Mouse (Mus musculus) thymus, adult 2 months (tissue): Measurements from ENCODE around the gene Cyp1a2. TPM values are rescaled to one million over a fixed set of nuclear protein-coding genes. Genes with fewer than 3 reads are reported as not detected.

Experiments used
- DNase-seq: peaks from one replicate; pipeline ENCODE4 v3.0.0; 2021
- H3K27ac ChIP-seq: fragments of 200-500 bp; 2 replicates; pipeline ENCODE4 v1.5.1; 2012; ENCODE audit warnings: low read length, control low read depth; ENCODE audit not compliant: control insufficient read depth, insufficient read depth
- H3K27me3 ChIP-seq: fragments of 200-500 bp; 2 replicates; pipeline ENCODE4 v1.6.1; 2012; ENCODE audit warnings: mild to moderate bottlenecking, low read length, moderate library complexity, mixed read lengths; ENCODE audit not compliant: control insufficient read depth, insufficient read depth
- H3K36me3 ChIP-seq: fragments of 200-500 bp; 2 replicates; pipeline ENCODE4 v1.6.1; 2012; ENCODE audit warnings: mild to moderate bottlenecking, low read length, moderate library complexity; ENCODE audit not compliant: control insufficient read depth, insufficient read depth
- H3K4me1 ChIP-seq: fragments of 200-500 bp; replicated peaks from 2 replicates; pipeline ENCODE4 v1.6.1; 2012; ENCODE audit warnings: low read length; ENCODE audit not compliant: control insufficient read depth, insufficient read depth
- H3K4me3 ChIP-seq: fragments of 200-500 bp; 2 replicates; pipeline ENCODE4 v1.5.1; 2012; ENCODE audit warnings: mild to moderate bottlenecking, low read length, control low read depth, moderate library complexity; ENCODE audit not compliant: control insufficient read depth, insufficient read depth
- CTCF ChIP-seq: fragments of 200-500 bp; IDR thresholded peaks from 2 replicates; pipeline ENCODE4 v1.5.1; 2012; ENCODE audit warnings: mild to moderate bottlenecking, control low read depth, low read length, moderate library complexity, borderline replicate concordance; ENCODE audit not compliant: control insufficient read depth, poor library complexity, insufficient read depth; ENCODE audit errors: extremely low read depth
- POLR2A ChIP-seq: fragments of 200-500 bp; IDR thresholded peaks from 2 replicates; pipeline ENCODE4 v1.6.1; 2012; ENCODE audit warnings: mild to moderate bottlenecking, low read length, control low read depth, moderate library complexity; ENCODE audit not compliant: control insufficient read depth, poor library complexity, insufficient read depth; ENCODE audit errors: extremely low read depth
- WGBS: fragments of 180-500 bp; shearing (Covaris S2); methylation state at CpG from one replicate; pipeline ENCODE4 v1.1.7; 2018; 5-methylcytosine and 5-hydroxymethylcytosine counted together
- polyA plus RNA-seq: library from polyadenylated mRNA; depleted of rRNA; stranded (reverse); fragments of >200 nt; gene quantifications from 2 replicates; pipeline ENCODE4 v1.2.3, GENCODE M21; 2012

Gene Cyp1a2
- polyA plus RNA-seq, 1 experiment, result 1.1 TPM

DNA sequence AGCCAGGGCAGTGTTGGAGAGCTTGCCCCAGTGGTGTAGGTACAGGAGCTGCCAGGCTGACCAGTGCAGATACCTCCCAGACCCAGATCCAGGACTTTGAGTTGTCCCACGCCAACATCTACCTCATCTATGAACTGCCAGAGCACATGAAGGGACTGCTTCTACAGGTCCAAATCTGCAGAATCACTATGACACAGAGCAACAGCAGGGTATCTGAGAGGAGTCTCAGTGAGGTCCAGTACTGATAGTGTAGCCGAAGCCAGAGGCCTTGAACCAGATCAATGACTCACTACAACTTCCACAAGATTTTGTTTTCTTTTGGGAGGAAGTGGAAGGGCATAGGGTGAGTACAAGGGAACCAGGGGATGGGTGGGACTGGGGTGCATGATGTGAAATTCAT, 4.2 kb upstream of the Cyp1a2 start, which contains the start of gene Cyp1a1:
Gene Cyp1a1 (plus strand): TSS at position 178 of the 400 bp plus-strand sequence.
- DNase-seq, result no peak
- no peaks in the 10 kb centered on the region for H3K27me3 ChIP-seq
- H3K36me3 ChIP-seq, result no peaks in the 10 kb centered on the region
- H3K4me3 ChIP-seq, result no peak within 1 kb of the TSS
- TF ChIP-seq CTCF, result no peak
- no peak for TF ChIP-seq POLR2A
- peaks cover 9% of the 10 kb centered on the region for H3K4me1 ChIP-seq
- 94% methylated on average over 2 of the region's 2 CpGs for WGBS
- H3K27ac ChIP-seq, result no peak within 1 kb of the TSS

DNA sequence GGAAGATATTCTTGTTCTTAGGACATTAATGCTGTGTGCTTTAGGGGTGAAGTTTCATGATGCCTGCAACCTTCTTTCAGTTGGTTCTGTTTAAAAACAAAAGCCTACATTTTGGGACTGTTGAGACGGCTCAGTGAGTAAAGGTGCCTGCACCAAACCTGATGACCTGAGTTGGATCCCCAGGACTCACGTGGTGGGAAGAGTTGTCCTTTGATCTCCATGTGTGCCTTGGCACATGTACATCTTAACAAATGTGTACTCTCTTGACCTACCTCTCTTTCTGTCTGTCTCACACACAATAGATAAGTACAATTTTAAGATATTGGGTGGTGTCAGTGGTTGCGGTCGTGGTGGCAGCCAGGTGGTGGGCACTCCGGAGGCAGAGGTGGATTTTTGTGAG, 2.5 kb upstream of the Cyp1a2 start:
- H3K27ac ChIP-seq, result no peak overlapping the region
- H3K36me3 ChIP-seq, result no peaks in the 10 kb centered on the region
- peaks cover 9% of the 10 kb centered on the region for H3K4me1 ChIP-seq
- WGBS, result 87% methylated on average over 5 of the region's 5 CpGs
- H3K27me3 ChIP-seq, result no peaks in the 10 kb centered on the region
- DNase-seq, result no peak
- H3K4me3 ChIP-seq, result no peak overlapping the region
- TF ChIP-seq CTCF (no peak), POLR2A (no peak)

DNA sequence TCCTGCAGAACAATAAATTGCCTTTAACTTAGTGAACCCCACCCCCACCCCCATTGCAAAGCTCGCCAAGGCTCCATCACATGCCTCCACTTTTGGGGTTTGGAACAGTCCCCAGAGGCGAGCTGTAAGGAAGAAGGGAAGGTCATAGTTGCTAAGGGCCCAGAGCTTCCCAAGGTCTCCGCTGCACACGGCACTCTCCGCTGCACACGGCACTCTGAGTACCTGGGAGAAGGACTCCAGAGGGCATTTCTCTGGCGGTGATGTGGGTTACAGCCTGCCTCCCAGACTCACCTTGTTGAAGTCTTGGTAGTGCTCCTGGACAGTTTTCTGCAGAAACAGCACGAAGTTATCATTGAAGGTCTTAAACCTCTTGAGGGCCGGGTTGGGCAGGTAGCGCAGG, 2.1 kb downstream of the Cyp1a2 start:
- TF ChIP-seq POLR2A (no peak), CTCF (no peak)
- no peaks in the 10 kb centered on the region for H3K36me3 ChIP-seq
- no peak overlapping the region for H3K4me3 ChIP-seq
- H3K27me3 ChIP-seq, result no peaks in the 10 kb centered on the region
- no peak for DNase-seq
- no peak overlapping the region for H3K27ac ChIP-seq
- WGBS, result 91% methylated on average over 10 of the region's 10 CpGs
- peaks cover 4% of the 10 kb centered on the region; the same call in 1 of the 2 replicates for H3K4me1 ChIP-seq

DNA sequence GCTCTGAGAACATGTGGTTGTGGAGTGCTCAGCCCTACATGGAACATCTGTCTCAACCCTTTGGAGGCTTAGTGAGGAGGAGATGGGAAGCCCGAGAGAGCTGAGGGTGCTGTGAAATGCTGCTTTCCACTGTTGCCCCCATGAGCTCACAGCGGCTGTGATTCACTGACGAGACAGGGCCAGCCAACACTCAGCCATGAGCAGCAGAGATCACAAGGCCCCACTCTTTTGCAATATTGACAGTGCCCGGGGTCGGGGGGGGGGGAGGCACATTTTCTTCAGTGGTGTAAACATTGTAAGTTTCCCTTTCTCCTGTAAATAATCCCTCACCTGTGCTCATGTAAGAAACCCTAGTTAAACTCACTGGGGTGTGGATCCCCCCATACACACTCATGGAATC, 12.0 kb downstream of the Cyp1a2 start:
- no peaks in the 10 kb centered on the region for H3K27me3 ChIP-seq
- H3K27ac ChIP-seq, result no peak overlapping the region
- TF ChIP-seq CTCF, result no peak
- no peak for TF ChIP-seq POLR2A
- no peak for DNase-seq
- H3K4me3 ChIP-seq, result no peak overlapping the region
- 94% methylated on average over 5 of the region's 5 CpGs for WGBS
- peaks cover 21% of the 10 kb centered on the region for H3K4me1 ChIP-seq
- no peaks in the 10 kb centered on the region for H3K36me3 ChIP-seq

DNA sequence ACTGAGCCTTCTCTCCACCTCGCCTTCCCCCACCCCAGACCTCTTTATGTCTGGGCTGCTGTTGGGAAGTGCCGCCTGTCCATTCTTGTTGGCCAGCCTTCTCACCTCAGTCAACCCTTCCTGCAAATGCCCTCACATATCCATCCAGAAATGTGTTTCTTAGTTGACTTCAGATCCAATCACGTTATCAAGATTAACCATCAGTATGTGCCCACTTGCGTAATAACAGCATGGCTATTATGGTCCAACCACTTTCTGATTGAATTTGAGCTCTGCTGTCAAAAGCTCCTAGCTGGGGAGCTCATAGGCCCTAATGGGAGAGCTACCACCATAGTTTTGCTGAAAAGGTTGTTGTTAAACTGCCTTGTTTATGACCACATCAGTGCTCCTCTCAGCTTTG, 12.5 kb downstream of the Cyp1a2 start:
- TF ChIP-seq POLR2A (no peak), CTCF (no peak)
- H3K36me3 ChIP-seq, result no peaks in the 10 kb centered on the region
- peaks cover 22% of the 10 kb centered on the region for H3K4me1 ChIP-seq
- H3K27me3 ChIP-seq, result no peaks in the 10 kb centered on the region
- no peak overlapping the region for H3K27ac ChIP-seq
- no peak for DNase-seq
- no peak overlapping the region for H3K4me3 ChIP-seq
- WGBS, result 95% methylated on average over 4 of the region's 4 CpGs

DNA sequence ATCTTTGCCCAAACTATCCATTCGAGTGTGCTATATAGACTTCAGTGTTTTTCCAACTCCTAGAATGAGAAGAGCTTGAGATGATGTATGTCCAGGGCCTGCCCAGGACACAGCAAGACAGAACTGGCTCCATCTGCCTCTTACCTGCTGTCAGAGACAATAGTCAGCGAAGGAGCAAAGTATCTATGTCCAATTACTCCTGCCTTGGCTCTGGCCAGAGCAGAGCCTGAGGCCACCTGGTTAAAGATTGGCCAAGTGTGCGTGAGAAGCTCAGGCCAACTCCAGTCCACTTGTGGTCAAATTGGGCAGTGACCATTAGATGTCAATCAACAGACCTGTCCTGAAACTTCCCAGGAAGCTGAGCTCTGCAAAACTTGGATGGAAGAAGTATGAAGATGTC, 13.9 kb downstream of the Cyp1a2 start:
- H3K27me3 ChIP-seq, result no peaks in the 10 kb centered on the region
- no peak overlapping the region for H3K4me3 ChIP-seq
- H3K36me3 ChIP-seq, result no peaks in the 10 kb centered on the region
- DNase-seq, result no peak
- 97% methylated on average over 3 of the region's 3 CpGs for WGBS
- TF ChIP-seq POLR2A (no peak), CTCF (no peak)
- peaks cover 22% of the 10 kb centered on the region for H3K4me1 ChIP-seq
- H3K27ac ChIP-seq, result no peak overlapping the region

DNA sequence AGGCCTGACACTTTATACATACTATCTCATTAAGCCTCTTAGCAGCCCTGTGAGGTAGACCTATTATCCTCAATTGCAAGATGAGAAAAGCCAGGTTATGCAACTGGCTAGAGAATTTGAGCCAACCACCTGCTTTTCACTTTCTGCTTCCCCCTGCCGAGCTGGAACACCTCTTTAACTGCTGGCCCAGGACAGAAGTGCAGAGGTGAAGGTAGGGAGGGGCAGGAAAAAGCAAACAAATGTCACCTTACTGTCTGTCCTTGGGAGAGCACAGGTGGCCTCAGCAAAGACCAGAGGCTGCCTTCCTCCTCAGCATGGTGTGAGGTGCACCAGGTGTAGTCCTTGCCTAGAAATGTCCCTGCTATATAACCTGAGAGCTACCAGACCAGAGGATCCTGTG, 15.2 kb downstream of the Cyp1a2 start:
- Histone ChIP-seq H3K27ac (no peak overlapping the region), H3K36me3 (no peaks in the 10 kb centered on the region), H3K4me3 (no peak overlapping the region), H3K27me3 (no peaks in the 10 kb centered on the region), H3K4me1 (peaks cover 22% of the 10 kb centered on the region)
- WGBS, result 32% methylated on average over 1 of the region's 1 CpGs
- no peak for DNase-seq
- no peak for TF ChIP-seq CTCF
- TF ChIP-seq POLR2A, result no peak
